Mouse (Mus musculus) embryonic fibroblast, embryonic 13.5 days (primary cell): ENCODE results near the gene Gpn3. TPM values are rescaled to one million over a fixed set of nuclear protein-coding genes. Genes with fewer than 3 reads are reported as not detected.

Source experiments
- H3K27ac ChIP-seq: 2 replicates; pipeline ENCODE4 v1.5.1; 2012; ENCODE audit warnings: low read length, control low read depth, inconsistent platforms; ENCODE audit not compliant: insufficient read depth
- H3K4me1 ChIP-seq: 2 replicates; pipeline ENCODE4 v1.6.1; 2011; ENCODE audit warnings: low read length; ENCODE audit not compliant: control insufficient read depth, insufficient read depth
- H3K4me3 ChIP-seq: 2 replicates; pipeline ENCODE4 v1.5.1; 2011; ENCODE audit warnings: mild to moderate bottlenecking, control low read depth, low read length; ENCODE audit not compliant: insufficient read depth
- CTCF ChIP-seq: IDR thresholded peaks from 2 replicates; pipeline ENCODE4 v1.5.1; 2011; ENCODE audit warnings: mild to moderate bottlenecking, control low read depth, low read length, moderate library complexity, borderline replicate concordance; ENCODE audit not compliant: insufficient read depth
- POLR2A ChIP-seq: IDR thresholded peaks from 2 replicates; pipeline ENCODE4 v1.6.1; 2011; ENCODE audit warnings: low read depth, mild to moderate bottlenecking, control low read depth, low read length, moderate library complexity
- polyA plus RNA-seq: library from polyadenylated mRNA; stranded (reverse); fragments of >200 nt; gene quantifications from 2 replicates; pipeline ENCODE4 v1.2.4, GENCODE M21; 2011; ENCODE audit warnings: low read depth; ENCODE audit not compliant: missing spikeins, insufficient read length

Gene Gpn3
- polyA plus RNA-seq, 1 experiment, result 16.7 TPM

GRCm38 (mm10) chr5:122399871-122400270 lies 28.2 kb downstream of the Gpn3 start:
- Histone ChIP-seq H3K4me1 (no peaks in the 10 kb centered on the region), H3K4me3 (no peak overlapping the region), H3K27ac (no peak overlapping the region)
- TF ChIP-seq CTCF (no peak), POLR2A (no peak)

GRCm38 (mm10) chr5:122400628-122401302 lies 29.1 kb downstream of the Gpn3 start:
- TF ChIP-seq CTCF (no peak), POLR2A (no peak)

GRCm38 (mm10) chr5:122401303-122401640 lies 29.6 kb downstream of the Gpn3 start:
- Histone ChIP-seq H3K27ac (no peak overlapping the region), H3K4me1 (no peaks in the 10 kb centered on the region), H3K4me3 (no peak overlapping the region)
- TF ChIP-seq POLR2A (no peak), CTCF (peak; percentile 80)

More at GRCm38 (mm10) chr5:122400628-122401302, 29.1 kb downstream of the Gpn3 start:
- H3K4me1 ChIP-seq, result no peaks in the 10 kb centered on the region
- no peak overlapping the region for H3K4me3 ChIP-seq
- no peak overlapping the region for H3K27ac ChIP-seq

- H3K4me1 ChIP-seq, result no peaks in the 10 kb centered on the region
- H3K4me3 ChIP-seq, result no peak overlapping the region
- no peak overlapping the region for H3K27ac ChIP-seq
- no peak for TF ChIP-seq CTCF
- no peak for TF ChIP-seq POLR2A
These were observed 30.5 kb downstream of the Gpn3 start for GRCm38 (mm10) chr5:122402160-122402559.

- TF ChIP-seq CTCF (no peak), POLR2A (no peak)
- Histone ChIP-seq H3K4me1 (no peaks in the 10 kb centered on the region), H3K27ac (no peak overlapping the region), H3K4me3 (no peak overlapping the region)
These were observed 31.1 kb downstream of the Gpn3 start for GRCm38 (mm10) chr5:122402772-122403171.

GRCm38 (mm10) chr5:122403362-122403761 lies 31.7 kb downstream of the Gpn3 start:
- Histone ChIP-seq H3K27ac (no peak overlapping the region), H3K4me3 (no peak overlapping the region), H3K4me1 (no peaks in the 10 kb centered on the region)
- no peak for TF ChIP-seq CTCF
- TF ChIP-seq POLR2A, result no peak

- H3K27ac ChIP-seq, result no peak overlapping the region
- TF ChIP-seq POLR2A (no peak), CTCF (no peak)
- H3K4me1 ChIP-seq, result no peaks in the 10 kb centered on the region
These were observed 33.9 kb downstream of the Gpn3 start for GRCm38 (mm10) chr5:122405537-122405936.

GRCm38 (mm10) chr5:122409692-122410645 lies 38.3 kb downstream of the Gpn3 start:
- TF ChIP-seq CTCF (no peak), POLR2A (no peak)
- no peak overlapping the region for H3K27ac ChIP-seq
- H3K4me1 ChIP-seq, result no peaks in the 10 kb centered on the region

More at GRCm38 (mm10) chr5:122405537-122405936, 33.9 kb downstream of the Gpn3 start:
- no peak overlapping the region for H3K4me3 ChIP-seq

GRCm38 (mm10) chr5:122411892-122412291 lies 40.2 kb downstream of the Gpn3 start:
- no peak overlapping the region for H3K4me3 ChIP-seq

More at GRCm38 (mm10) chr5:122409692-122410645, 38.3 kb downstream of the Gpn3 start:
- H3K4me3 ChIP-seq, result no peak overlapping the region

GRCm38 (mm10) chr5:122412826-122413225 lies 41.1 kb downstream of the Gpn3 start:
- no peaks in the 10 kb centered on the region for H3K4me1 ChIP-seq
- H3K27ac ChIP-seq, result no peak overlapping the region
- H3K4me3 ChIP-seq, result no peak overlapping the region
- TF ChIP-seq CTCF (no peak), POLR2A (no peak)

More at GRCm38 (mm10) chr5:122411892-122412291, 40.2 kb downstream of the Gpn3 start:
- no peaks in the 10 kb centered on the region for H3K4me1 ChIP-seq
- no peak overlapping the region for H3K27ac ChIP-seq
- TF ChIP-seq CTCF (no peak), POLR2A (no peak)
